Mouse (Mus musculus) lung, adult 2 months (tissue): Measurements from ENCODE around the gene Gpa33.

Experiments
- CTCF ChIP-seq: fragments of 200-500 bp; IDR thresholded peaks from 2 replicates; pipeline ENCODE4 v1.5.1; 2011; ENCODE audit warnings: mild to moderate bottlenecking, low read length, control low read depth; ENCODE audit not compliant: insufficient read depth
- POLR2A ChIP-seq: fragments of 200-500 bp; IDR thresholded peaks from 2 replicates; pipeline ENCODE4 v1.6.1; 2011; ENCODE audit warnings: low read depth, mild to moderate bottlenecking, control low read depth, low read length, borderline replicate concordance; ENCODE audit errors: extremely low read depth

- no peak for TF ChIP-seq POLR2A
- no peak for TF ChIP-seq CTCF
Observed at GRCm38 (mm10) chr1:166147657-166148056, 17.6 kb downstream of the Gpa33 start.
